Mouse (Mus musculus) heart, adult 2 months (tissue): ENCODE data around the gene Tbc1d10c.

ENCODE experiments used
- CTCF ChIP-seq: fragments of 200-600 bp; IDR thresholded peaks from 2 replicates; pipeline ENCODE4 v1.8.1; 2022; ENCODE audit warnings: antibody characterized with exemption, mild to moderate bottlenecking, moderate library complexity
- POLR2A ChIP-seq: fragments of 200-500 bp; IDR thresholded peaks from 2 replicates; pipeline ENCODE4 v1.6.1; 2011; ENCODE audit warnings: mild to moderate bottlenecking, low read depth, low read length, control low read depth; ENCODE audit not compliant: insufficient read depth

GRCm38 (mm10) chr19:4149283-4149682 is 41.8 kb downstream of the Tbc1d10c start:
- no peak for TF ChIP-seq POLR2A
- TF ChIP-seq CTCF: no peak
